Mouse (Mus musculus) bone marrow, adult 2 months (tissue): ENCODE results near the gene Col8a2.

ENCODE experiments used
- CTCF ChIP-seq: fragments of 200-500 bp; IDR thresholded peaks from 2 replicates; pipeline ENCODE4 v1.5.1; 2011; ENCODE audit warnings: low read length, control low read depth; ENCODE audit not compliant: control insufficient read depth, insufficient read depth
- POLR2A ChIP-seq: fragments of 200-500 bp; IDR thresholded peaks from 2 replicates; pipeline ENCODE4 v1.6.1; 2011; ENCODE audit warnings: low read depth, mild to moderate bottlenecking, control low read depth, low read length, borderline replicate concordance; ENCODE audit not compliant: control insufficient read depth

DNA sequence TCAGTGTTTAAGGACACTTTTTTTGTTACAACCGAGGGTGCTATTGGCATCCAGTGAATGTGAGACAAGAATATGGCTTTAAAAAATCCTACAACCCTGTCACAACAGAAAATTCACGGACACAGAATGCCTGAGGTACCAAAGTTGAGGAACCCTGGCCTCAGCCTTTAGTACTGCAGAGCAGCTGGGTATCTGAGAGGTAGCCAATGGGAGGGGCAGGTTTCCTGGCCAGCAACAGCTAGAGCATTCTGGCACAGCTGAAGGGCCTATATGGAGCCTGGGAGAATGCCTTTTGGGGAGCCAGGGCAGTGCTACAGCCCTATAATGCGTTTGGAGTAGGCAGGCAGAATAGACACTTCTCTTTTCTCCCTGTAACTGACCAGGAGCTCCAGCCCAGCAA, 27.5 kb upstream of the Col8a2 start:
- TF ChIP-seq CTCF (no peak), POLR2A (no peak)
